Comparison of ENCODE assay signal across 26 mouse cellular contexts in the genomic region with DNA sequence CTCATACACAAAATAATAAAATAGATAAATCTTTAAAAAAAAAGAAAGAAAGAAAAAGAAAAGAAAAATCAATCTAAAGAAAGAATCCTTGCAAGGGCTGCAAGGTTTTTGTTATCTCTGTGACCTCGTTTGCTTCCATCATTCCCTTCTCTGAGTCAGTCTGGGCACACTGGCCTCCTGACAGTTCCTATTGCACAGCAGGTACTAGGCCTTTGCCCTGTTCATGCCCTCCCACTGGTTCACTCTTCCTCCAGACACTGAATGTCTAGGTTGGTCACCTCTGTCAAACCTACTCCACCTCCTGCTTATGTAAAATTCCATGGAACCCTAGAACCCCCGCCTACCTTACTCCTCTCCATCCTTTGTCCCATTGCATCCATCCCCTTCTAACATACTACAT. TPM values are rescaled to one million over a fixed set of nuclear protein-coding genes. Genes with fewer than 3 reads are reported as not detected.
"Had no signal": no experiment of that assay in that cellular context is flagged by ENCODE, and none has a peak within 500 bp of the region (broad histone marks: within the 10 kb centered on the region; RNA-seq: fewer than 3 reads in every experiment).

No protein-coding gene starts in this region.

- H3K9me3 ChIP-seq: limb, embryonic 12.5 days; limb, embryonic 15.5 days; midbrain, embryonic 15.5 days had no signal

- H3K27ac ChIP-seq: limb, embryonic 12.5 days; limb, embryonic 15.5 days; liver, embryonic 14.5 days; macrophage; midbrain, embryonic 15.5 days; stomach, postnatal 0 days had no signal

- H3K4me2 ChIP-seq: limb, embryonic 12.5 days; limb, embryonic 15.5 days; liver, embryonic 11.5 days; lung, embryonic 14.5 days had no signal

- ATAC-seq: liver, postnatal 0 days; lung, postnatal 0 days; midbrain, embryonic 15.5 days had no signal

- H3K9ac ChIP-seq: limb, embryonic 12.5 days; limb, embryonic 15.5 days; liver, embryonic 14.5 days; liver, postnatal 0 days; lung, embryonic 14.5 days; midbrain, embryonic 15.5 days had no signal

- DNase-seq: kidney, adult 9 months; kidney, postnatal 14 days; kidney, postnatal 4 days; left cerebral cortex, postnatal 4 days; liver, postnatal 0 days; lung, embryonic 14.5 days; right cerebral cortex, adult 18-20 months; right cerebral cortex, postnatal 14 days; right cerebral cortex, postnatal 4 days; thymus, adult 2 months; thymus, postnatal 14 days; thymus, postnatal 4 days had no signal

- H3K27me3 ChIP-seq: midbrain, embryonic 15.5 days had no signal

- H3K36me3 ChIP-seq: limb, embryonic 12.5 days; limb, embryonic 15.5 days; midbrain, embryonic 15.5 days had no signal

- H3K4me3 ChIP-seq: limb, embryonic 12.5 days; limb, embryonic 15.5 days; midbrain, embryonic 15.5 days; myocyte had no signal

RNA-seq across cellular contexts. Expression of a gene that starts 12.0 kb away (rescaled TPM):
- total RNA-seq: monocyte, adult 5-6 weeks had no signal
- polyA plus RNA-seq: macrophage had no signal

RNA-seq across cellular contexts. Expression of a gene that starts 18.4 kb away (rescaled TPM):
- total RNA-seq: layer of hippocampus, adult 18-20 months; megakaryocyte, adult 5-6 weeks; monocyte, adult 5-6 weeks had no signal
- polyA plus RNA-seq: kidney, embryonic 16.5 days; limb, embryonic 12.5 days; limb, embryonic 15.5 days; liver, embryonic 11.5 days; liver, embryonic 14.5 days; liver, postnatal 0 days; lung, embryonic 14.5 days; lung, postnatal 0 days; macrophage; myocyte; neural tube, embryonic 11.5 days; stomach, postnatal 0 days had no signal
